Mouse (Mus musculus) erythroblast, embryonic 14.5 days (primary cell): Measurements from ENCODE around the gene Slc24a3. TPM values are rescaled to one million over a fixed set of nuclear protein-coding genes. Genes with fewer than 3 reads are reported as not detected.

Source experiments
- H3K27me3 ChIP-seq: 2 replicates; pipeline ENCODE4 v1.6.1; 2012; ENCODE audit warnings: inconsistent platforms; ENCODE audit not compliant: control insufficient read depth
- H3K36me3 ChIP-seq: 2 replicates; pipeline ENCODE4 v1.6.1; 2012; ENCODE audit warnings: mild to moderate bottlenecking, inconsistent platforms; ENCODE audit not compliant: control insufficient read depth
- H3K4me1 ChIP-seq: 2 replicates; pipeline ENCODE4 v1.6.1; 2012; ENCODE audit warnings: inconsistent platforms; ENCODE audit not compliant: control insufficient read depth
- H3K4me3 ChIP-seq: replicated peaks from 2 replicates; pipeline ENCODE3; 2012; ENCODE audit warnings: moderate library complexity, mild to moderate bottlenecking, inconsistent platforms
- H3K9me3 ChIP-seq: 2 replicates; pipeline ENCODE4 v1.6.1; 2012; ENCODE audit warnings: low read length, inconsistent platforms, mixed read lengths; ENCODE audit not compliant: control insufficient read depth
- GATA1 ChIP-seq: IDR thresholded peaks from 2 replicates; pipeline ENCODE4 v1.6.1; 2012; ENCODE audit warnings: low read length, inconsistent platforms, mixed read lengths
- TAL1 ChIP-seq: IDR thresholded peaks from 3 replicates; pipeline ENCODE4 v1.6.1; 2012; ENCODE audit warnings: low read length, inconsistent platforms, mixed read lengths
- polyA plus RNA-seq: library from polyadenylated mRNA; stranded (reverse); fragments of >175 nt; gene quantifications from 2 replicates; pipeline ENCODE4 v1.2.3, GENCODE M21; 2012

The Slc24a3 gene
- polyA plus RNA-seq, 1 experiment, result 0.02 TPM

- Histone ChIP-seq H3K27me3 (no peaks in the 10 kb centered on the region), H3K4me3 (no peak overlapping the region), H3K9me3 (no peaks in the 10 kb centered on the region), H3K4me1 (no peaks in the 10 kb centered on the region), H3K36me3 (no peaks in the 10 kb centered on the region)
- TF ChIP-seq TAL1, result no peak
- no peak for TF ChIP-seq GATA1
Measured at GRCm38 (mm10) chr2:145631123-145631798, 463.7 kb downstream of the Slc24a3 start.

- H3K36me3 ChIP-seq, result no peaks in the 10 kb centered on the region
- H3K9me3 ChIP-seq, result no peaks in the 10 kb centered on the region
- no peaks in the 10 kb centered on the region for H3K4me1 ChIP-seq
- H3K27me3 ChIP-seq, result no peaks in the 10 kb centered on the region
- no peak for TF ChIP-seq TAL1
- TF ChIP-seq GATA1, result no peak
- H3K4me3 ChIP-seq, result no peak overlapping the region
Measured at GRCm38 (mm10) chr2:145631799-145632174, 464.2 kb downstream of the Slc24a3 start.

- no peaks in the 10 kb centered on the region for H3K9me3 ChIP-seq
- no peaks in the 10 kb centered on the region for H3K27me3 ChIP-seq
- no peaks in the 10 kb centered on the region for H3K4me1 ChIP-seq
- H3K36me3 ChIP-seq, result no peaks in the 10 kb centered on the region
- no peak overlapping the region for H3K4me3 ChIP-seq
- no peak for TF ChIP-seq TAL1
- TF ChIP-seq GATA1, result no peak
Measured at GRCm38 (mm10) chr2:145633811-145634210, 466.3 kb downstream of the Slc24a3 start.

GRCm38 (mm10) chr2:145640255-145640984 is 472.9 kb downstream of the Slc24a3 start:
- H3K4me3 ChIP-seq, result no peak overlapping the region
- no peak for TF ChIP-seq GATA1
- TF ChIP-seq TAL1, result no peak
- no peaks in the 10 kb centered on the region for H3K4me1 ChIP-seq
- H3K36me3 ChIP-seq, result no peaks in the 10 kb centered on the region
- no peaks in the 10 kb centered on the region for H3K27me3 ChIP-seq
- no peaks in the 10 kb centered on the region for H3K9me3 ChIP-seq

- no peaks in the 10 kb centered on the region for H3K36me3 ChIP-seq
- H3K4me1 ChIP-seq, result no peaks in the 10 kb centered on the region
- H3K4me3 ChIP-seq, result no peak overlapping the region
- no peaks in the 10 kb centered on the region for H3K27me3 ChIP-seq
- no peak for TF ChIP-seq GATA1
- TF ChIP-seq TAL1, result no peak
- H3K9me3 ChIP-seq, result no peaks in the 10 kb centered on the region
Measured at GRCm38 (mm10) chr2:145655373-145655960, 487.9 kb downstream of the Slc24a3 start.

GRCm38 (mm10) chr2:145656121-145656520 is 488.6 kb downstream of the Slc24a3 start:
- TF ChIP-seq TAL1 (no peak), GATA1 (no peak)
- no peaks in the 10 kb centered on the region for H3K27me3 ChIP-seq

GRCm38 (mm10) chr2:145656716-145657115 is 489.2 kb downstream of the Slc24a3 start:
- H3K4me1 ChIP-seq, result no peaks in the 10 kb centered on the region
- no peaks in the 10 kb centered on the region for H3K9me3 ChIP-seq
- no peaks in the 10 kb centered on the region for H3K36me3 ChIP-seq
- H3K4me3 ChIP-seq, result no peak overlapping the region
- TF ChIP-seq GATA1, result no peak
- TF ChIP-seq TAL1, result no peak
- H3K27me3 ChIP-seq, result no peaks in the 10 kb centered on the region

More at GRCm38 (mm10) chr2:145656121-145656520, 488.6 kb downstream of the Slc24a3 start:
- Histone ChIP-seq H3K9me3 (no peaks in the 10 kb centered on the region), H3K36me3 (no peaks in the 10 kb centered on the region), H3K4me1 (no peaks in the 10 kb centered on the region), H3K4me3 (no peak overlapping the region)

- H3K36me3 ChIP-seq, result no peaks in the 10 kb centered on the region
- TF ChIP-seq TAL1, result no peak
- no peak for TF ChIP-seq GATA1
- H3K4me1 ChIP-seq, result no peaks in the 10 kb centered on the region
- H3K4me3 ChIP-seq, result no peak overlapping the region
- no peaks in the 10 kb centered on the region for H3K9me3 ChIP-seq
- H3K27me3 ChIP-seq, result no peaks in the 10 kb centered on the region
Measured at GRCm38 (mm10) chr2:145661242-145661641, 493.7 kb downstream of the Slc24a3 start.

GRCm38 (mm10) chr2:145663899-145664298 is 496.3 kb downstream of the Slc24a3 start:
- no peaks in the 10 kb centered on the region for H3K27me3 ChIP-seq
- TF ChIP-seq TAL1, result no peak
- no peak for TF ChIP-seq GATA1

More at GRCm38 (mm10) chr2:145663899-145664298, 496.3 kb downstream of the Slc24a3 start:
- H3K36me3 ChIP-seq, result no peaks in the 10 kb centered on the region
- no peak overlapping the region for H3K4me3 ChIP-seq
- H3K4me1 ChIP-seq, result no peaks in the 10 kb centered on the region
- no peaks in the 10 kb centered on the region for H3K9me3 ChIP-seq
